Mouse (Mus musculus) erythroblast, embryonic 14.5 days (primary cell): ENCODE results near the gene Tmbim6. TPM values are rescaled to one million over a fixed set of nuclear protein-coding genes. Genes with fewer than 3 reads are reported as not detected.

Experiments
- H3K27me3 ChIP-seq: 2 replicates; pipeline ENCODE4 v1.6.1; 2012; ENCODE audit warnings: inconsistent platforms; ENCODE audit not compliant: control insufficient read depth
- H3K36me3 ChIP-seq: 2 replicates; pipeline ENCODE4 v1.6.1; 2012; ENCODE audit warnings: mild to moderate bottlenecking, inconsistent platforms; ENCODE audit not compliant: control insufficient read depth
- H3K4me1 ChIP-seq: 2 replicates; pipeline ENCODE4 v1.6.1; 2012; ENCODE audit warnings: inconsistent platforms; ENCODE audit not compliant: control insufficient read depth
- H3K4me3 ChIP-seq: replicated peaks from 2 replicates; pipeline ENCODE3; 2012; ENCODE audit warnings: moderate library complexity, mild to moderate bottlenecking, inconsistent platforms
- H3K9me3 ChIP-seq: 2 replicates; pipeline ENCODE4 v1.6.1; 2012; ENCODE audit warnings: low read length, inconsistent platforms, mixed read lengths; ENCODE audit not compliant: control insufficient read depth
- GATA1 ChIP-seq: IDR thresholded peaks from 2 replicates; pipeline ENCODE4 v1.6.1; 2012; ENCODE audit warnings: low read length, inconsistent platforms, mixed read lengths
- TAL1 ChIP-seq: IDR thresholded peaks from 3 replicates; pipeline ENCODE4 v1.6.1; 2012; ENCODE audit warnings: low read length, inconsistent platforms, mixed read lengths
- polyA plus RNA-seq: library from polyadenylated mRNA; stranded (reverse); fragments of >175 nt; gene quantifications from 2 replicates; pipeline ENCODE4 v1.2.3, GENCODE M21; 2012

Gene Tmbim6
- polyA plus RNA-seq, 1 experiment, result 19.1 TPM

DNA sequence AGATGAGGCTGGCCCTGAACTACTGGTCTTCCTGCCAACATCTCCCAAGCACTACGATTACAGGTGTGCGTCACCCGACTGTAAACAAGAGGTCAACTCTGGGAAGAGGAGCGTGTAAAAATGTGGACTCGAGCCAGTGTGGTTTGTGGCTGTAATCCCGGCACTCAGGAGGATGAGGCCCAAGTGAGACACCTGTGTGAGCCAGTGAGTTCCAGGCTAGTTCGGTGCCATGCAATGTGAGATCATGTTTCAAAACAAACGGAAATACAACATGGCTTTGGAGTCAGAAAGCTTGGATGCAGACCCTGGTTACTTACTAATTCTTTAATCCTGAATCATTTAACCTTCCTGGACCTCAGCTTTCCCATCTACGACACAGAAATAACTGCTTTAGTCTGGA is 33.7 kb upstream of the Tmbim6 start:
- no peak for TF ChIP-seq GATA1
- no peak for TF ChIP-seq TAL1
- H3K27me3 ChIP-seq, result no peaks in the 10 kb centered on the region

DNA sequence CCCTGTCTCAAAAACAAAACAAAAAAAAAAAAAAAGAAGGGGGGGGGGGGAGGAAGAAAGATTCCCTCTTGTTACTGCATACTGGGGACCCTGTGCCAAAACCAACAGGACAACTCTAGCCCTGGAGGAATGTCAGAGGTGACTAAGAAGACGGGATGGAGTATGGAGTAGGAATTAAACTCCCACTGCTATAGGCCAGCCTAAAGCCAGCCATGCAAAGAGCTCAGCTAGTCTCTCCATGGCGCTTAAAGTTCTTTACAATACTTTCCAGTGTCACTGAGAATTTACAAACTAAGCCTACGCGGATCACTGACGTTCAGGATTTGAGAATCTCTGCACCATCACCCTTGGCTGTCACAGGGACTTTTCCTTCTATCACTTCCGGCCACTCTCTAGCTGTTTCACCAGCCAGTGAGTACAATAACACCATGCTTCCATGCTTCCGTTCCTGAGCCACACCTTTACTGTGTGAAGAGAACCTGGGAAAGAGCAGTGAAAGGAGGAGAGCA is 28.6 kb upstream of the Tmbim6 start:
- Histone ChIP-seq H3K4me1 (no peaks in the 10 kb centered on the region), H3K27me3 (peaks cover 12% of the 10 kb centered on the region), H3K4me3 (no peak overlapping the region), H3K36me3 (no peaks in the 10 kb centered on the region), H3K9me3 (no peaks in the 10 kb centered on the region)
- TF ChIP-seq TAL1, result no peak
- TF ChIP-seq GATA1, result no peak

More for the DNA sequence above, 33.7 kb upstream of the Tmbim6 start:
- no peaks in the 10 kb centered on the region for H3K36me3 ChIP-seq
- H3K4me1 ChIP-seq, result no peaks in the 10 kb centered on the region
- no peak overlapping the region for H3K4me3 ChIP-seq
- no peaks in the 10 kb centered on the region for H3K9me3 ChIP-seq

DNA sequence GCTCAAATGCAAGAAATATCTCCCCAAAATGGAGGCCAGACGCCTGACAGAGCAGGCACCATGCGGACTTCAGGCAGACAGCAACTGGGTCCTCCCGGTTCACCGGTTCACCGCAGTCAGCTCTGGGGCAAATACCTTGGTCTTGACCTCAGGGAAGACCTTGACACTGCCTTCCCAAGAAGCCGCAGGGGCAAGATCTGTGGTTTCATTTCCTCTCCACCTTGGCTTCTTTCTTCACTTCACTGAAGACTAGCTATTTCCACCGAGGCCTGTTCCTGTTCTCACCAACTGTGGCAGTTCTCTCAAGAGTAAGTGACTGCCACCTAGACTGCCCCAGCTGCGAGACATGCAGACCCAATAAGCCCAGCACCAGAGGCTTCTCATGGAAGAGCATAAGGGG is 27.8 kb upstream of the Tmbim6 start:
- H3K36me3 ChIP-seq, result no peaks in the 10 kb centered on the region
- no peaks in the 10 kb centered on the region for H3K9me3 ChIP-seq
- H3K4me1 ChIP-seq, result peaks cover 2% of the 10 kb centered on the region
- H3K4me3 ChIP-seq, result no peak overlapping the region
- peaks cover 21% of the 10 kb centered on the region for H3K27me3 ChIP-seq
- TF ChIP-seq GATA1 (no peak), TAL1 (no peak)

DNA sequence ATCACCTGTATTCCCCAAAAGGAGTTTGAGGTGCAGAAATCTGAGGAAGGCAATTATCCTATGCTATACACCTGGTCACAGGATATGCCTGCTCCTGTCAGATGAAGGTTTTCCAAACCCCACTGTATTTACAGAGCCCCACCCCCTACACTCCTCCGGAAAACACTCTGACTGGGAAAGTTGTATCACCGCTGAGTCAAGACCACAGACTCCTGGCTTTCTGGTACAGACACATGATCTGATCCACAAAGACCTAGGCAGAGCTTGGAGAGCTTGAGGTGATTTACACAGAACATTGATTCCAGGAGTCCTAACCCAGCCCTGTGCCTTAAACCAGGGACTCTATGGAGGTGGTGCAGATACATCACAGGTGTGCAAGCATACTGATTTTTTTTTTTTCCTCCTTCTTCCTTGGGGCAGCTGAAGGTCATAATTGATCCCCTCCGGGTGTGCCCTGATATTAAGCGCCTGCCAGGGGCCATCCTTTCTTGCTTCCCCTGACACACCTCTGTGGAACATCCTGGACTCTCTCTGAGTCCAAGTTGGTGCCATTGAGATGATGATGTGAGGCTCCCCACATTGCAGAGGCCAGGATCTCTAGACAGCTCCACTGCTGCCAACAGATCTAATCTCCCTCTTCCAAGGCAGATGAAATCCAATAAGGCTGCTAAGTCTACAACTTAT is 24.0 kb upstream of the Tmbim6 start:
- Histone ChIP-seq H3K4me1 (peaks cover 9% of the 10 kb centered on the region), H3K4me3 (no peak overlapping the region)

DNA sequence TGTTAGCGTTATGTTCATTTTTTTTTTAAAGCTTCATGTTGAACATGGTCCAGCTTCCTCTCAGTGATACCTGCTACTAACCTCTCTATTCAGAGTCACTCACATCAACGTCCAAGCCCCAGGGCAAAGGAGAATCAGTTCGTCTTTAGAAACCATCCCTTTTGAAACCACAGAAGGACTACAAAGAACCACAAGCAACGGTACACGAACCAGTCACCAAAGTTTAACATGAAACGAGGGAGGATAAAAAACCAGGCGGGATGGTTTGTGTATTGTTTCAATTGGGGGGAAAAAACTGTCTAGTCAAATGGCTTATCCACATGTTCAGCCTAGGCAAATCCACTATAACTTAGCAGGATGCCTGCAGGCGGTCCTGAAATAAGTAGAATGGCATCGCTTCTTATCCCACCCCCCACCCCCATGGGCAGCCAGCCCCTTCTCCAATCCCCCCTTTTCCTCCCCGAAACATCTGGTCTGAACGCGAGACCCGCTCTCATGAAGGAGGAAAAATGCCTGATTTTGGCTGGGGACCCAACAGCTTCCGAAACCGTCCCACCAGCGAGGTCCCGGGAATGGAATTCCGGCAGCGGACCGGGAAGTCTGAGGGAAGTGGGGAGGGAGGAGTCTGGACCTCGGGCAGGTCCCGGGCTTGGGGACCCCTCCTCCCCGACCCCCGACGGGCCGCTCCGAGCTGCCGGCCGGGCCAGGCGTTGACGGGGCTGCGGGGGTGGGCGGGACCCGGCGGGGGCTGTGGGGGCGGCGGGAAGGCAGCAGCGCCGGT is 23.1 kb upstream of the Tmbim6 start:
- H3K9me3 ChIP-seq, result peaks cover 7% of the 10 kb centered on the region
- peaks cover 50% of the 10 kb centered on the region for H3K27me3 ChIP-seq
- TF ChIP-seq TAL1 (no peak), GATA1 (no peak)
- H3K4me3 ChIP-seq, result peak overlapping the region; percentile 59
- H3K4me1 ChIP-seq, result peaks cover 9% of the 10 kb centered on the region
- H3K36me3 ChIP-seq, result no peaks in the 10 kb centered on the region

More for the DNA sequence above, 24.0 kb upstream of the Tmbim6 start:
- H3K9me3 ChIP-seq, result peaks cover 7% of the 10 kb centered on the region
- TF ChIP-seq TAL1, result no peak
- TF ChIP-seq GATA1, result no peak
- H3K27me3 ChIP-seq, result peaks cover 50% of the 10 kb centered on the region
- no peaks in the 10 kb centered on the region for H3K36me3 ChIP-seq

DNA sequence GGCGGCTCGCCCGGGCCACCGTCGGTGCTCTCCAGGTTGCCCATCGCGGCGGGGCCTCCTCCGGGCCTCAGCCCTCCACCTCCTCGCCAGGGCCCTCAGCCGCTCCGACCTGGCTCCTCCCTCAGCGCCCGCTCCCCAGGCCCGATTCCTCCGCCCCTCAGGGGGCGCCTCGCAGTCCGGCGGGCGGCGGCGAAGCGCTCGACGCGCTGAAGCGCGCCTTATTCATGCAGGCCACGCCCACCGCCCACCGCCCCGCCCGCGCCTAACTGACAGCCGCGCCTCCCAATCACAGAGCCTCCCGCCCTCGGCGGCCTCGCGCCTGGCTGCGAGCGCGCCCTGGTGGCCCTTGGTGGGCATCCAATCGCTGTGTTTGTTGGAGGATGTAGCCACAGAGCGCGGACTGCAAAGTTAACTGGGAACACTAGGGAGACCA is 22.4 kb upstream of the Tmbim6 start, which contains the start of gene Fmnl3:
Gene Fmnl3 (minus strand): TSS at position 224 of the 433 bp plus-strand sequence.
- H3K4me1 ChIP-seq, result peaks cover 9% of the 10 kb centered on the region
- no peaks in the 10 kb centered on the region for H3K36me3 ChIP-seq
- H3K27me3 ChIP-seq, result peaks cover 50% of the 10 kb centered on the region
- H3K9me3 ChIP-seq, result peaks cover 7% of the 10 kb centered on the region
- peak within 1 kb of the TSS; percentile 59 for H3K4me3 ChIP-seq
- TF ChIP-seq GATA1 (no peak), TAL1 (no peak)

DNA sequence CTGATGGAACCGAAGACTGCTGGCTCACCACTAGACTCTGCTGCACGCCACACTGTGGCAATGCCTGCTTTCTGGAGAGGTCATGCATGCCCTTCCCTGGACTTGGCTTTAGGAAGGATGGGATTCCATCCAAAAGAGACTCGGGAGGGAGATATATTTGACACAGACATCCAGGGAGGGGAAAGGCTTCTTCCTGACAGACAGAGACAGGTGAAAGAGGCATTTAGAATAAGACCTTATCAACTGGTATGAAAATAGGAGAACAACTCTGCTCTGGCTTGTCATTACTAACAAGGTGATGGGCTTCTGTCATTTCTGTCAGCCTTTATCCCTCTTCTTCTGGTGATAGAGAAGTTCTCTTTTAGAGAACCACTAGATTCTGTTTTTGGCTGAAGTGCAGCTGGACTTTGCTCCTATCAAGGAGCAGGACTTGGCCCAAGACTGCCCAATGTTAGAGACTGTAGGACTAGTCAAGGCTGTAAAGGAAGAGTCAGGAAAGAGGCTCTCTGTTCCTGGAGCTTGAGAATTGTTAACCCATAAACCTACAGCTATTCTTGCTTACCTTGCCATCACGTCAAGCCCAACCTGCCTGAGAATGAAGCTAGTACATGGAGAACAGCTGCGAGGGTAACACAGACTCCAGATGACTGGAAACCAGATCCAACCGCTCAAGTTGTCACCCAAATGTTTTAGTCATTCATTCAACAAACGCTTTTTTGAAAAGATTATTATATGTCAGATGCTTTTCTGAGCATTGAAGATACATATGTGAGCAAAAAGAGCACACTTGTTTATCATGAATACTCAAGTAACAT is 20.9 kb upstream of the Tmbim6 start:
- H3K36me3 ChIP-seq, result no peaks in the 10 kb centered on the region
- no peak overlapping the region for H3K4me3 ChIP-seq
- TF ChIP-seq TAL1, result no peak
- no peak for TF ChIP-seq GATA1
- H3K27me3 ChIP-seq, result peaks cover 50% of the 10 kb centered on the region
- H3K9me3 ChIP-seq, result peaks cover 7% of the 10 kb centered on the region
- peaks cover 9% of the 10 kb centered on the region for H3K4me1 ChIP-seq

DNA sequence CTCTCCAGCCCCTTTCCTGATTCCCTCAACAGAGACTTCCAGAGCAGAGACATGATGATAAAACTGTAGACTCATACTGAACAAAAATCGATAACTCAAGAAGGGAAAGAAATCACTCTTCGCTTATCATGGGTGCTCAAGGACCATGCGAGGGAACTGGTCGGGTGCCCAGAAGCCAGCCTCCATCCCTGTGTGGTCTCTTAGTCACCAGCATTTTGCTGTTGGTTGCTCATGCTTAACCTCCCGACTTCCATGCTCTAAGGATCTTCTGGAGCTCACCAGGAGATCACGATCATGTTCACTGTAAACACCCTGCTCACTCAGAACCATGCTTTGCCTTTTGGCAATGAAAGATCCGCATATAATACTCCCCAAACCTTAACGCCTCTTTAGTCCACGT is 19.9 kb upstream of the Tmbim6 start:
- Histone ChIP-seq H3K27me3 (peaks cover 50% of the 10 kb centered on the region), H3K9me3 (peaks cover 7% of the 10 kb centered on the region), H3K4me3 (no peak overlapping the region), H3K36me3 (no peaks in the 10 kb centered on the region), H3K4me1 (peaks cover 9% of the 10 kb centered on the region)
- TF ChIP-seq GATA1 (no peak), TAL1 (no peak)
